Mouse (Mus musculus) embryo, embryonic 10.5 days (tissue): ENCODE measurements around the gene Kifap3.
"Not testable (repeated sequence)": the region's sequence is repeated elsewhere in the genome, so short reads cannot be mapped to it uniquely, and the experiment has no call there.

ENCODE experiments used
- DNase-seq: peaks from one replicate; pipeline ENCODE4 v3.0.0-alpha.2; 2015; ENCODE audit warnings: low spot score

Gene Kifap3

DNA sequence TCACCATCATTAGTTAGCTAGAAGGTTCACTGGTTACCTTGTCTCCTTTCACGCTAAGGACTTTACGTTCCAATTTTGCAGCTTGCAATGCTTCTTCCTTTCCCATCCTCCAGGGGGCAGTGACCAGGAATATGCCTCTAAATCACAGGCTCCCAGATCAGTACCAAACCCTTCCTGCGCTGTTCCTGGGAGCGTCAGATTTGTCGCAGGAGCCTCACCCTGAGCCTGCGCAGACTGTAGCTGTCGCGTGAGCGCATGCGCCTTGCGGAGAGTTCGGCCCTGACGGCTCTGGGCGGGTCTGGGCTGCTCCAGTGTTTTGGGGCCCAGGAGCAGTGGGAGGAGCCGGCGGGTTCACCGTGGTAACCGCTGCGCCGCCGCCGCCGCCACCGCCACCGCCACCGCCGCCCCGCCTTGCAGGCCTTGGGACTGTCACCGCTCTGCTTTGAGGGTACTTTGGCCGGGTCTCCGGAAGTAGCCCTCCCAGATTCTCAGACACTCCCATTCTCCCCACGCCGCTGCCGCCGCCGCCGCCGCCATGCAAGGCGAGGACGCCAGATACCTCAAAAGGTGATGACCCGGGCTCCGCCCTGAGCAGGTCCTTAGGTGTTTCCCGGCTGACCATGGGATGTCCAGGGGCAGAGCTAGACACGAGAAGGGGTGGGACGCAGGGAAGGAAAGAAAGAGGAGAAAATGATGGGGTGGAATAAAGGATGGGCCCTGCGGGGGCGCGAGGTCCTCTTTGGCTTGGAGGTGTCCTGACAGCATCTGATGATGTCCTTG lies at the start of gene Kifap3:
Kifap3 (plus strand) TSS at position 248 of the 780 bp plus-strand sequence.
- DNase-seq = peak; percentile 98

DNA sequence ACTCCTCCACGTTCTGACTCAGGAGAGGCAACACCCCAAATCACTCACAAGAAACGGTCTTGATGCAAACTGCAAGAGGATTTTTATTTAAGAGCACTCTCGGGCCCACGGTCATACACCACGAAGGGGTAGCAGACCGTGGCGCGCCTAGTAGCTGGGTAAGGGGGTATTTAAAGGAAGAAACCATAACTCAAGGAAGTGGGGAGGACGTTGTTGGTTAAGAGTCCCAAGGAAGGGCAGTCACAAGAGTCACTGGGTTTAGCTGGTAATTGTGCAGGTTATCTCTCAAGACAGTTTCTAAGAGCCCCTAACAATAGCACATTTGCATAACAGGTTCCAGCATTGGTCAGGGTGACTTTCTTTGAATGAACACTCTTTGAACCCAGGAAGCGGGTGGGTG lies 48.2 kb upstream of the Kifap3 start:
- DNase-seq = not testable (repeated sequence)

- DNase-seq = no peak
Measured at GRCm38 (mm10) chr1:163736441-163737238, 42.7 kb upstream of the Kifap3 start.

- DNase-seq = no peak
Measured at GRCm38 (mm10) chr1:163737239-163737533, 42.2 kb upstream of the Kifap3 start.

GRCm38 (mm10) chr1:163751360-163751992 lies 27.9 kb upstream of the Kifap3 start:
- DNase-seq = no peak

DNA sequence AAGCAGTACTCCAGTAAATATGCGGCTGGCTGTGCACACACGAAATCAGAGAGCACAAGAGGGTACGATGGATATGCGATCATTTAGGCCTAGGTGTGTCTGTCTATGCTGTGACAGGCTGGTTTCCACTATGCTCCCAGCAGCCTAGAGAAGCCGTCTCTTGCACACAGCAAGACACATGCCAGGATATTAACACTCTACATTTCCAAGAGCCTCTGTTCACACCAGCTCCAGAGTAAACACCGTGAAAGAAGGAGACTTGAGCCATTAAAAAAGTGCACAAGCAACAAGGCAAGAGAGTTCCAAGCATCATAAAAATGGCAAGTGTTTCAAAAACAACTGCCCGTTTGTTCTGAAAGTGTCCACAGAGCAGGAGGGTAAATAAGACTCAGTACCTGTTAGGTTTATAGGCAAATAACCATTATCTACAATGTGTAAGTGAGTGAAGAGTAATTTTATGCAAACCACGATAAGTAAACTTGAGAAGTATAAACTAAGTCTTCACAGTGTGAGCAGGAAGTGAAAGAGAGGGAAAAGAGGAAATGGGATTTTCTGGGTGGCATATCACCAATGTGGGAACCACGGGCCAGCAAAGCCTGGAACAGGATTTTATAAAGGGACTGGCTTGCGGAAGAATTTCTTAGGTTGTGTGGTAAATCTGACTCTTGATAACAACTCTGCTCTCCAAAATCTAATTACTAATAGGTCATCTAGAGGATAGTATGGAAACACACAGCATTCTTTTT lies 21.7 kb upstream of the Kifap3 start:
- no peak for DNase-seq

GRCm38 (mm10) chr1:163783577-163783976 lies 4.2 kb downstream of the Kifap3 start:
- not testable (repeated sequence) for DNase-seq

GRCm38 (mm10) chr1:163821365-163821764 lies 42.0 kb downstream of the Kifap3 start:
- DNase-seq = no peak

GRCm38 (mm10) chr1:163829482-163829881 lies 50.1 kb downstream of the Kifap3 start:
- DNase-seq = no peak

DNA sequence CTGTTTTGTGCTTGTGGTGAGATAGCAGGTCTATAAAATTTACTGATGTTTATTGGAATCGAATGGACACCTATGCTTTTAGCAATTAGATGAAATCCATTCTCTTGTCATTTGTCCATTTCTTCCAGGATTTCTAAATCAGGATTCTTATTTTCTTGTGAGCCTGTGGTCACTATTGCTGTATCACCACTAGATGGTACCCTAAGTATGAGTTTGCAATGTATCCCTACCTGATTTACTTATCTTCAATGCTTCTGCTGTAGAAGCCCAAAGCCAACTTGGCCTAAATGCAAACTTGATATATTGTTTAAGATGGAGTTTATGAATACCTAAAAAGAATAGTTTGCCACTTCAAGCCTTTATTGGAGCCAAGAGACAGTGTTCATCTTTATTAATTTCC lies 54.7 kb downstream of the Kifap3 start:
- peak; percentile 46 for DNase-seq

GRCm38 (mm10) chr1:163835062-163835461 lies 55.7 kb downstream of the Kifap3 start:
- DNase-seq = no peak

DNA sequence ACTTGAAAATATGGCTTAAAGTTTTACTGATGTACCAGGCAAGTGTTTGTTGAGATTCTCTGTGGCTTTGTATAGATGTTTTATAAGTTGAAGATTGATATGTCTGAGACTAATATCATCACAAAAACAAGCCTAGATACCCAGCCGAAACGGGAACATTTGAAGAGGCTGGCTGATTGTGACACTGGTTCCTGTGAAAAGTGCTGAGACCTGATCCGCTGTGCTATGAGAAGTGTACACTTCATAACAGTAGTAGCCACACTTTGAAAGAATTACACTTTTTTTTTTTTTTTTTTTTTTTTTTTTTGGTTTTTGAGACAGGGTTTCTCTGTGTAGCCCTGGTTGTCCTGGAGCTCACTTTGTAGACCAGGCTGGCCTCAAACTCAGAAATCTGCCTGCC lies 59.1 kb downstream of the Kifap3 start:
- DNase-seq = not testable (repeated sequence)

DNA sequence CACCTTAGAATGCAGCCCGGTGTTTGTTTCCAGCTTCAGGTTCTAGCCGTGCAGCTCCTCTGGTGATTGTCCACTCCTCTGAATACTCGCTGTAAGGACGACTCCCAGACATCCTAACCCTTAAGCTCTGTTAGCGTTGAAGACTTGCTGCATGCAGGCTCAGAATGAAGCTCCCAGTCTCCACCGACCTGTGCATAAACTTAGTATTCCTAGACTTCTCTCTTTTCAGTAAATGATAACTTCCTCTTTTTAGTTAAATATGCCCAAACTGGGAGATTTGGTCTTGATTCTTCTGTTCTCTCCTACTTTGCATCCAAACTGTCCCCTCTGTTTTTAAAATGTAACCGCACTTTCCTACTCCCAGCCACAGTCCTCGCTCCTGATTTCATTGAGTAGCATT lies 61.2 kb downstream of the Kifap3 start:
- DNase-seq = no peak

GRCm38 (mm10) chr1:163842238-163842637 lies 62.9 kb downstream of the Kifap3 start:
- peak; percentile 48 for DNase-seq

DNA sequence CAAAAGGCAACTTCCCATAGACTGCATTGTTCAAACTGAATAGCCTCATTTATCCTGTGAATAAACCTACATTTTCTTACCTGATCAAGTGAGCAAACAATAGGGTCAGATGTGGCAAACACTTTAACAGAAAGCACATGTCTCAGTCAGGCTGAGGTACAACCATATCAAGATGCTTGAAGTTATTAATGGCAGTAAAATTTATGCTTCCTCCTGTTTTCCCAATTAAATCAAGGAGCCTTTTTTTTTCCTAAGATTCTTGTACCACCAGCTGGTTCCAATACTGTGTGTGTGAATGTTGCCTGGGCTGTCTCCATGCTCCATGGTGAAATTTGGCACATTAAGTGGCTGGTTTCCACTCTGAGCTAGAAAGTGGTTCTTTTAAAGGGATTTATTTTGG lies 64.5 kb downstream of the Kifap3 start:
- peak; percentile 63 for DNase-seq

- DNase-seq = peak; percentile 84
Measured at GRCm38 (mm10) chr1:163852884-163853560, 73.6 kb downstream of the Kifap3 start.

- DNase-seq = no peak
Measured at GRCm38 (mm10) chr1:163858420-163858819, 79.0 kb downstream of the Kifap3 start.

DNA sequence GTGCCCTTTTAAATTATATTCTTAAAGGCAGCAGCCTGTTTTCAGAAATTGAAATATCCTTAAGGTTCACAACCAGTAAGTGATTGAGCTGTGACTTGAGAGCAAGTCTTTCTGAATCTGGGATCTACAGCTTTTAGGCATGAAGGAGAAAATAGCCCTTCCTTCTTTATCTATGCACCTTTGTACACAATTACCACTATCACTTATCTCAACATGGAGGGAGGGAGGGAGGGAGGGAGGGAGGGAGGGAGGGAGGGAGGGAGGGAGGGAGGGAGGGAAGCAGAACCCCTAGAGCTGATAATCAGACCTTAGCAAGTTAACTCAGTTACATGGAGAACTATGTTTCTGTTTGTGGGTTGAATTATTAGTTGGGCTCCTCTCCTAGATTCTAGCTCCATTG lies 82.2 kb downstream of the Kifap3 start:
- DNase-seq = no peak

DNA sequence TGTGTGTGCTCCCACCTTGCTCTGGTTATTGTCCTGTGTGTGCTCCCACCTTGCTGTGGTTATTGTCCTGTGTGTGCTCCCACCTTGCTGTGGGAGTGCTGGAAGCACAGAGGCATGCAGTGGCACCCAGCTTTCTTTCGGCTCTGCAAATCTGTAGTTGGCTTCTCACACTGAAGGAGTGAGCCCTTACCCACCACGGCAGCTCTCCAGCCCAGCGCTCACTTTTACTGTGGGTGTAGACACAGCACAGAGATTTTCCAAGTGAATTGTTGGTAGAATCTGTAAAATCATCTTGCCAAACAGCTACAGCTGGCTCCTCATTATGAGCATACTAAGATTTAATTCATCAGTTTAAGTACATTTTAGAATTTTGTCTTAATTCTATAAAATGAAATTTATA lies 93.8 kb downstream of the Kifap3 start:
- no peak for DNase-seq

DNA sequence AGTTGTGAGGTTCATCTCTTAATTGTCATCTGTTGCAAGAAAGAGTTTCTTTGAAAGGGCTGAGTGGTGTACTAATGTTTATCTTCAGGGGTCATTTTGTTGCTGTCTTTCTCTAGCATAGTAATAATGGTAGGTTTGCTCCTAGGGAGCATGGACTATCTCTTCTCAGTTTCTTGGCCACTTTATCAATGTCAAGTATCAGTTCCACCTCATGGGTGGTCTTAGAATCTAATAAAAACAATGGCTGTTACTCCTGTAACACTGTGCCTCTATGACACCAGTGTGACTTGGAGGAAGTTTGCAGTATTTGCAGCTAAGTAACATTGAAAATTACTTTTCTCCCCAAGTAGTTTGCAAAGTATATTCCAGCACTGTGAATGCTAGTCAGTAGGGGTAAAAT lies 110.2 kb downstream of the Kifap3 start:
- no peak for DNase-seq

DNA sequence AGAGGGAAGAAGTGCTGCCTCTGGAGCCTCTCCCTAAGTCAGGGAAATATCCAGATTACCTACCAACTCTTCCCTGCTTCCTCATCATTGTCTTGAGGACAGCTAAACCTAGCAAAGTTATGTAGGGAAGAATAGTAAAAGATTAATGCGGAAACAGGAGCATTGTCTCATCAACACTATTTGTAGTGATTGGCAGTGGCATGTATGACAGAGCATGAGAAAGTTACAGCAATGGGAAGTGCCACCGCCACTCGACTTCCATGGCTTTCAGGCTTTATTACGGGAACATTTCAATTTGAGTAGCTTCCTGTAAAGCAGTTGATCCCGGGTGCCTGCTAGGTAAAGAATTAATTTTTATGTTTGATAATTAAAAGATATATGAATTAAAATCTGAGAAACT lies 113.9 kb downstream of the Kifap3 start:
- no peak for DNase-seq
